Mouse (Mus musculus): Measurements from ENCODE around the gene Plekhg1. TPM values are rescaled to one million over a fixed set of nuclear protein-coding genes. Genes with fewer than 3 reads are reported as not detected.
A peak's percentile ranks its signal among the peaks of the same experiment; 100 is the strongest.

Plekhg1 gene
- polyA plus RNA-seq, 1 experiment from 2014 or later: 7.6 TPM

DNA sequence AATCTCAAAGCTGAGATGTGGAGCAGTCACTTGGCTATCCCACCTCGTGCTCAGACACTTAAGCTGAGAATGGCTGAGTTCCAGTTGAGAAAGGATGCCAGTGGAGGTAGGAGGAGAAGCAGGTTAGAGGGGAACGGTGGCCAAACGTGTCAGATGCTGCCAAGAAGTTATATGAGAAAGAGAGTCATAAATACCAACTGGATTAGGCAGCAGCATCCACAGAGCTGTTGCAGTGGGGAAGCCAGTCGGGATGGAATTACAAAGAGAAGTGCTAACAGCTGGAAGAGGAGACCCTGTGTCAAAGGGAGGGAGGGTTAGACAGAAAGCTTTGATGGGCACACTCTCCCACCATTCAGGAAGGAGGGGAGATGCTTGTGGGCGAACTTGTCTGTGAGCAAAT lies 89.3 kb downstream of the Plekhg1 start:
- WGBS: 39% methylated on average over 5 of the region's 5 CpGs
- H3K9me3 ChIP-seq (ENCODE audit: control insufficient read depth, low read length): no peaks in the 10 kb centered on the region
- no peak overlapping the region for H3K27ac ChIP-seq (replicated peaks in 1 of 2; ENCODE audit: control insufficient read depth in 1 of 2, insufficient read depth in 1 of 2, low read depth in 2 of 2, low read length in 2 of 2)
- no peaks in the 10 kb centered on the region for H3K36me3 ChIP-seq (ENCODE audit: control insufficient read depth, insufficient read depth, low read length)
- H3K9ac ChIP-seq (ENCODE audit: low read length): no peak overlapping the region
- no peaks in the 10 kb centered on the region for H3K27me3 ChIP-seq (ENCODE audit: control insufficient read depth, insufficient read depth, low read length)
- no peak overlapping the region for H3K4me2 ChIP-seq (ENCODE audit: low read length)
- H3K4me1 ChIP-seq (ENCODE audit: control insufficient read depth in 2 of 2, insufficient read depth in 2 of 2, low read length in 2 of 2): peaks cover 0 to 3% of the 10 kb centered on the region in 2 experiments; a peak in 1 of 4 replicates
- H3K4me3 ChIP-seq (ENCODE audit: control insufficient read depth in 1 of 2, insufficient read depth in 1 of 2, low read depth in 1 of 2, low read length in 2 of 2): no peak overlapping the region
- ATAC-seq (ENCODE audit: insufficient number of reproducible peaks, insufficient read depth, low FRiP score, low read depth): no peak

DNA sequence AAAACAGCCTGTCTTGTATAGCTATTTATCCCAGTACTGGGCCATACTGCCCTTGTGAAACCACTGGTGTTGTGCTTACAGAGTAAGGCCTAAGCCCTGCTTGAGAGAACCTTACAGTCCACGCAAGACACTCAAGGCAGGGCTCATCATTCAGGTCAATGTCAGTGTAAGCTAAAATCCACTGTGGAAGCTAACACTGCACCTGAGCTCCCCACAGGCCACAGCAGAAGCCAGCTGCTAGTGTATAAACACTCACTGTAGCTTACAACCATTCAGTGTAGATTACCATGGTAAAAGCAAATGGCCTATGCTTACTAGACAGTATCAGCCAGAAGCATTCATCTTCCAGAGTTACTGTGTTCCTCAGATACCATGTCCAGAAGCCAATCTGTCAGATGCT lies 90.5 kb downstream of the Plekhg1 start:
- Histone ChIP-seq H3K36me3 (ENCODE audit: control insufficient read depth, insufficient read depth, low read length) (no peaks in the 10 kb centered on the region), H3K4me2 (ENCODE audit: low read length) (no peak overlapping the region), H3K4me1 (ENCODE audit: control insufficient read depth in 2 of 2, insufficient read depth in 2 of 2, low read length in 2 of 2) (peaks cover 0 to 3% of the 10 kb centered on the region in 2 experiments; a peak in 1 of 4 replicates), H3K27ac (replicated peaks in 1 of 2; ENCODE audit: control insufficient read depth in 1 of 2, insufficient read depth in 1 of 2, low read depth in 2 of 2, low read length in 2 of 2) (no peak overlapping the region), H3K27me3 (ENCODE audit: control insufficient read depth, insufficient read depth, low read length) (no peaks in the 10 kb centered on the region), H3K9ac (ENCODE audit: low read length) (no peak overlapping the region), H3K4me3 (ENCODE audit: control insufficient read depth in 1 of 2, insufficient read depth in 1 of 2, low read depth in 1 of 2, low read length in 2 of 2) (no peak overlapping the region), H3K9me3 (ENCODE audit: control insufficient read depth, low read length) (no peaks in the 10 kb centered on the region)
- WGBS: 79% methylated on average over 1 of the region's 1 CpGs
- no peak for ATAC-seq (ENCODE audit: insufficient number of reproducible peaks, insufficient read depth, low FRiP score, low read depth)

- peak overlapping the region in 1 of 2 experiments; percentile 20; a peak in 1 of 4 replicates for H3K27ac ChIP-seq (replicated peaks in 1 of 2; ENCODE audit: control insufficient read depth in 1 of 2, insufficient read depth in 1 of 2, low read depth in 2 of 2, low read length in 2 of 2)
- 0 out of 2 replicates have a peak, but pooled peaks have one; percentile 19 for ATAC-seq (ENCODE audit: insufficient number of reproducible peaks, insufficient read depth, low FRiP score, low read depth)
- 73% methylated on average over 11 of the region's 11 CpGs for WGBS
Observed at GRCm38 (mm10) chr10:3831597-3832351, 91.6 kb downstream of the Plekhg1 start.

GRCm38 (mm10) chr10:3834060-3834459 lies 93.9 kb downstream of the Plekhg1 start:
- peaks cover 0 to 3% of the 10 kb centered on the region in 2 experiments; a peak in 1 of 4 replicates for H3K4me1 ChIP-seq (ENCODE audit: control insufficient read depth in 2 of 2, insufficient read depth in 2 of 2, low read length in 2 of 2)
- H3K4me3 ChIP-seq (ENCODE audit: control insufficient read depth in 1 of 2, insufficient read depth in 1 of 2, low read depth in 1 of 2, low read length in 2 of 2): no peak overlapping the region
- H3K9me3 ChIP-seq (ENCODE audit: control insufficient read depth, low read length): no peaks in the 10 kb centered on the region
- H3K9ac ChIP-seq (ENCODE audit: low read length): no peak overlapping the region
- no peak for ATAC-seq (ENCODE audit: insufficient number of reproducible peaks, insufficient read depth, low FRiP score, low read depth)
- H3K27me3 ChIP-seq (ENCODE audit: control insufficient read depth, insufficient read depth, low read length): no peaks in the 10 kb centered on the region
- H3K36me3 ChIP-seq (ENCODE audit: control insufficient read depth, insufficient read depth, low read length): no peaks in the 10 kb centered on the region
- no peak overlapping the region for H3K4me2 ChIP-seq (ENCODE audit: low read length)
- 84% methylated on average over 1 of the region's 1 CpGs for whole genome bisulfite sequencing
- H3K27ac ChIP-seq (replicated peaks in 1 of 2; ENCODE audit: control insufficient read depth in 1 of 2, insufficient read depth in 1 of 2, low read depth in 2 of 2, low read length in 2 of 2): no peak overlapping the region

More at GRCm38 (mm10) chr10:3831597-3832351, 91.6 kb downstream of the Plekhg1 start:
- H3K9me3 ChIP-seq (ENCODE audit: control insufficient read depth, low read length): no peaks in the 10 kb centered on the region
- no peaks in the 10 kb centered on the region for H3K27me3 ChIP-seq (ENCODE audit: control insufficient read depth, insufficient read depth, low read length)
- H3K4me1 ChIP-seq (ENCODE audit: control insufficient read depth in 2 of 2, insufficient read depth in 2 of 2, low read length in 2 of 2): peaks cover 0 to 3% of the 10 kb centered on the region in 2 experiments; a peak in 1 of 4 replicates
- H3K4me2 ChIP-seq (ENCODE audit: low read length): no peak overlapping the region
- H3K4me3 ChIP-seq (ENCODE audit: control insufficient read depth in 1 of 2, insufficient read depth in 1 of 2, low read depth in 1 of 2, low read length in 2 of 2): no peak overlapping the region
- no peaks in the 10 kb centered on the region for H3K36me3 ChIP-seq (ENCODE audit: control insufficient read depth, insufficient read depth, low read length)
- H3K9ac ChIP-seq (ENCODE audit: low read length): no peak overlapping the region

DNA sequence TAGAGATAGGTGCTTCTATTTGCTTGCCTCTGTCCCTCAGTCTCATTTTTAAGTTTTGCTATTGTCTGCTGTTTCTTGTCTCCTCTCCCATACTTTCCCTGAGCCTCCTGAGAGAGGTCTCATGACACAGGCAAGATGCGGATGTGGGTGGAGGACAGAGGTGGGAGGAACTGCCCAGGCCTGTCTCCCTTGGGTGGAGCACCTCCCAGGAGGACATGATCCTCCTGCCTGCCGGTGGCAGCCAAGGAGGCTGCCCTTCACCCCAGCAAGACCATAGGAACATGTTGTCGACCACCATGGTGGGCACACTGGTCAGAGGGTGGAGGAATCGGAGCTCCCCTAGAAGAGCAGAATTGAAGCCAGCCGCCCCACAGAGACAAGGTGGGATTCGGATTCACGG lies 94.5 kb downstream of the Plekhg1 start:
- H3K27me3 ChIP-seq (ENCODE audit: control insufficient read depth, insufficient read depth, low read length): no peaks in the 10 kb centered on the region
- H3K9me3 ChIP-seq (ENCODE audit: control insufficient read depth, low read length): no peaks in the 10 kb centered on the region
- H3K4me3 ChIP-seq (ENCODE audit: control insufficient read depth in 1 of 2, insufficient read depth in 1 of 2, low read depth in 1 of 2, low read length in 2 of 2): no peak overlapping the region
- no peak overlapping the region for H3K4me2 ChIP-seq (ENCODE audit: low read length)
- H3K27ac ChIP-seq (replicated peaks in 1 of 2; ENCODE audit: control insufficient read depth in 1 of 2, insufficient read depth in 1 of 2, low read depth in 2 of 2, low read length in 2 of 2): no peak overlapping the region
- H3K9ac ChIP-seq (ENCODE audit: low read length): no peak overlapping the region
- peaks cover 0 to 2% of the 10 kb centered on the region in 2 experiments; a peak in 1 of 4 replicates for H3K4me1 ChIP-seq (ENCODE audit: control insufficient read depth in 2 of 2, insufficient read depth in 2 of 2, low read length in 2 of 2)
- ATAC-seq (ENCODE audit: insufficient number of reproducible peaks, insufficient read depth, low FRiP score, low read depth): no peak
- H3K36me3 ChIP-seq (ENCODE audit: control insufficient read depth, insufficient read depth, low read length): no peaks in the 10 kb centered on the region
- 85% methylated on average over 7 of the region's 7 CpGs for WGBS

GRCm38 (mm10) chr10:3835616-3836015 lies 95.5 kb downstream of the Plekhg1 start:
- Histone ChIP-seq H3K4me2 (ENCODE audit: low read length) (no peak overlapping the region), H3K27me3 (ENCODE audit: control insufficient read depth, insufficient read depth, low read length) (no peaks in the 10 kb centered on the region), H3K4me3 (ENCODE audit: control insufficient read depth in 1 of 2, insufficient read depth in 1 of 2, low read depth in 1 of 2, low read length in 2 of 2) (no peak overlapping the region), H3K27ac (replicated peaks in 1 of 2; ENCODE audit: control insufficient read depth in 1 of 2, insufficient read depth in 1 of 2, low read depth in 2 of 2, low read length in 2 of 2) (no peak overlapping the region), H3K9me3 (ENCODE audit: control insufficient read depth, low read length) (no peaks in the 10 kb centered on the region), H3K4me1 (ENCODE audit: control insufficient read depth in 2 of 2, insufficient read depth in 2 of 2, low read length in 2 of 2) (peaks cover 0 to 2% of the 10 kb centered on the region in 2 experiments; a peak in 1 of 4 replicates), H3K9ac (ENCODE audit: low read length) (no peak overlapping the region), H3K36me3 (ENCODE audit: control insufficient read depth, insufficient read depth, low read length) (no peaks in the 10 kb centered on the region)
- WGBS: 44% methylated on average over 10 of the region's 10 CpGs
- no peak for ATAC-seq (ENCODE audit: insufficient number of reproducible peaks, insufficient read depth, low FRiP score, low read depth)

DNA sequence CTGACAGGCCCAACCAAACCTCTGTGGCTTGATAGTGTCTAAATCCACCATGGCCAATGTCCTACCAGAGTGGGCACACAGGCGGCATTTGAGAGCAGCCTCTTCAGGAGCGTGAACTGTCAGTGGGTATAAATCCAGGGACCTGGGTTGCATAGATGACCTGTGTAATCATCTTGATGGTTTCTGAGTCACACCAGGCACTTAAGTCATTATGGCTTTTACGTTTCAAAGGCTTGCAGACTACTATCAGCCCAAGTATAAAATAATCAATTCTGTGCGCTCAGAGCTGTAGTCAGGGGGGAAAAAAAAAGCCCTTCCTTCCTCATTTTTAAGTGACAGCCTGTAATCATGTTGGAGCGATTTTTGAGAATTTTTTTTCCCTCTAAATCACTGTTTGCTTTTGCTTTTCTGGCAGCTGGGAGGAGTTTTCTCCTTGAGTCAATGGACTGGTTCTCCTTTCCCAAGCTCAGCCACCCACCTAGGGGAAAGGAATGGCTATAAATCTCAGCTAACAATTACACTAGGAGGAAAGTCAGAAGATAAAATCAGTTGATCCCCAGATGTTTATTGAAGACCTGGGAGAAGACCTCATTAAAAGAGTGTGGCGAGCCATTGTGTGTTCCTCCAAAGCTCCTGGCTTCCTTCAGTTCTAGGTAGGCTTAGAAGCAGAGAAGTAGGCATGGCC lies 99.7 kb downstream of the Plekhg1 start:
- Histone ChIP-seq H3K4me3 (ENCODE audit: control insufficient read depth in 1 of 2, insufficient read depth in 1 of 2, low read depth in 1 of 2, low read length in 2 of 2) (no peak overlapping the region), H3K36me3 (ENCODE audit: control insufficient read depth, insufficient read depth, low read length) (no peaks in the 10 kb centered on the region), H3K4me1 (ENCODE audit: control insufficient read depth in 2 of 2, insufficient read depth in 2 of 2, low read length in 2 of 2) (no peaks in the 10 kb centered on the region), H3K27me3 (ENCODE audit: control insufficient read depth, insufficient read depth, low read length) (no peaks in the 10 kb centered on the region), H3K9ac (ENCODE audit: low read length) (no peak overlapping the region), H3K9me3 (ENCODE audit: control insufficient read depth, low read length) (no peaks in the 10 kb centered on the region), H3K4me2 (ENCODE audit: low read length) (no peak overlapping the region), H3K27ac (replicated peaks in 1 of 2; ENCODE audit: control insufficient read depth in 1 of 2, insufficient read depth in 1 of 2, low read depth in 2 of 2, low read length in 2 of 2) (no peak overlapping the region)
- no peak for ATAC-seq (ENCODE audit: insufficient number of reproducible peaks, insufficient read depth, low FRiP score, low read depth)
- 66% methylated on average over 6 of the region's 6 CpGs for WGBS
